Mouse (Mus musculus): ENCODE data around the gene Hist1h3g. TPM values are rescaled to one million over a fixed set of nuclear protein-coding genes. Genes with fewer than 3 reads are reported as not detected.
A peak's percentile ranks its signal among the peaks of the same experiment; 100 is the strongest.
"Not testable (repeated sequence)": the region's sequence is repeated elsewhere in the genome, so short reads cannot be mapped to it uniquely, and the experiment has no call there.

The Hist1h3g gene
- polyA plus RNA-seq, 1 experiment from 2014 or later: 5.5 TPM

- no peak for ATAC-seq (ENCODE audit: extremely low read depth, insufficient number of reproducible peaks, low FRiP score, low TSS enrichment)
- peak overlapping the region; percentile 78 for H3K4me2 ChIP-seq
- no peaks in the 10 kb centered on the region for H3K9me3 ChIP-seq
- no peaks in the 10 kb centered on the region for H3K27me3 ChIP-seq (replicated peaks)
- H3K9ac ChIP-seq: peak overlapping the region; percentile 77
- H3K4me1 ChIP-seq: peaks cover 3% of the 10 kb centered on the region; the same call in 1 of the 2 replicates
- H3K27ac ChIP-seq (replicated peaks): peak overlapping the region; percentile 94
- H3K4me3 ChIP-seq: peak overlapping the region; percentile 53
- H3K36me3 ChIP-seq: no peaks in the 10 kb centered on the region
- WGBS: 3% methylated on average over 18 of the region's 18 CpGs
Observed at GRCm38 (mm10) chr13:23562699-23563462, 27.7 kb downstream of the Hist1h3g start.

GRCm38 (mm10) chr13:23564482-23564881 lies 29.3 kb downstream of the Hist1h3g start:
- Histone ChIP-seq H3K36me3 (no peaks in the 10 kb centered on the region), H3K9ac (no peak overlapping the region), H3K4me1 (peaks cover 4% of the 10 kb centered on the region; the same call in 1 of the 2 replicates), H3K9me3 (no peaks in the 10 kb centered on the region), H3K27ac (replicated peaks) (no peak overlapping the region), H3K4me2 (no peak overlapping the region), H3K27me3 (replicated peaks) (no peaks in the 10 kb centered on the region), H3K4me3 (no peak overlapping the region)
- no peak for ATAC-seq (ENCODE audit: extremely low read depth, insufficient number of reproducible peaks, low FRiP score, low TSS enrichment)
- WGBS: 82% methylated on average over 2 of the region's 2 CpGs

DNA sequence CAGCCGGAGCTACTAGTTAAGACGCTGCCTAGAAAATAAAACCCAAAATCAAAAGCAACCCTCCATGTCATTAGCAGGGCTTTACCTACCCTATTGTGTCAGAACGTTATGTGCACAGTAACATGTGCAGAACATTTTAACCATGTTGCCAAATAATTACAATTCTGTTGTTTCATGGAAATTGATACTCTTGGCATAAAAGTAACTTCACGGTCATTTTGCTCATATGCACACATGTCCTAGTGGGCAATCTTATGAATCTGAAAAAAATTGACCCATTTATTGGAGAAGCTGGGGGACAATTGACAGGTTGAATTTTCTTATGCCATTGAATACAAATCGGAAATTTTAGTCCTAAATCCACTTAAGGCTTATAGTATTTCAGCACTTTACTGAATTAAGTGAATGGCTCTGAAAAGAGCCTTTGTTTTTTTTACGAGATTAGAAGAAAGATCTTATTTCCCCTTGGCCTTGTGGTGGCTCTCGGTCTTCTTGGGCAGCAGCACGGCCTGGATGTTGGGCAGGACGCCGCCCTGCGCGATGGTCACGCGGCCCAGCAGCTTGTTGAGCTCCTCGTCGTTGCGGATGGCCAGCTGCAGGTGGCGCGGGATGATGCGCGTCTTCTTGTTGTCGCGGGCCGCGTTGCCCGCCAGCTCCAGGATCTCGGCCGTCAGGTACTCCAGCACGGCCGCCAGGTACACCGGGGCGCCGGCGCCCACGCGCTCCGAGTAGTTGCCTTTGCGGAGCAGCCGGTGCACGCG lies 35.2 kb downstream of the Hist1h3g start:
- H3K4me2 ChIP-seq: peak overlapping the region; percentile 80
- not testable (repeated sequence) for H3K27me3 ChIP-seq (replicated peaks); H3K9me3 ChIP-seq; ATAC-seq (ENCODE audit: extremely low read depth, insufficient number of reproducible peaks, low FRiP score, low TSS enrichment); H3K36me3 ChIP-seq
- WGBS: 3% methylated on average over 25 of the region's 41 CpGs
- H3K4me1 ChIP-seq: peaks cover 29% of the 10 kb centered on the region
- H3K4me3 ChIP-seq: peak overlapping the region; percentile 57
- peak overlapping the region; percentile 80 for H3K9ac ChIP-seq
- peak overlapping the region; percentile 96 for H3K27ac ChIP-seq (replicated peaks)

- H3K27me3 ChIP-seq (replicated peaks): no peaks in the 10 kb centered on the region
- no peaks in the 10 kb centered on the region for H3K9me3 ChIP-seq
- peak; percentile 78 for ATAC-seq (ENCODE audit: extremely low read depth, insufficient number of reproducible peaks, low FRiP score, low TSS enrichment)
- H3K27ac ChIP-seq (replicated peaks): peak within 1 kb of the TSS; percentile 96
- WGBS: under 1% methylated on average over 18 of the region's 18 CpGs
- H3K4me3 ChIP-seq: peak within 1 kb of the TSS; percentile 57
- H3K4me1 ChIP-seq: peaks cover 31% of the 10 kb centered on the region
- no peaks in the 10 kb centered on the region for H3K36me3 ChIP-seq
- H3K4me2 ChIP-seq: peak within 1 kb of the TSS; percentile 80
- peak within 1 kb of the TSS; percentile 89 for H3K9ac ChIP-seq
Observed at GRCm38 (mm10) chr13:23571022-23571503, 35.8 kb downstream of the Hist1h3g start, which contains the start of the genes Hist1h2ae and Hist1h2bg. Hist1h2ae (minus strand) TSS chr13:23571220. Hist1h2bg (plus strand) TSS chr13:23571396.

GRCm38 (mm10) chr13:23571504-23572217 lies 36.4 kb downstream of the Hist1h3g start:
- WGBS: 1% methylated on average over 16 of the region's 34 CpGs
- ATAC-seq (ENCODE audit: extremely low read depth, insufficient number of reproducible peaks, low FRiP score, low TSS enrichment); H3K9me3 ChIP-seq; H3K36me3 ChIP-seq; H3K27me3 ChIP-seq (replicated peaks): not testable (repeated sequence)
- peak overlapping the region; percentile 57 for H3K4me3 ChIP-seq
- peak overlapping the region; percentile 89 for H3K9ac ChIP-seq
- H3K27ac ChIP-seq (replicated peaks): peak overlapping the region; percentile 96
- peak overlapping the region; percentile 80 for H3K4me2 ChIP-seq
- peaks cover 37% of the 10 kb centered on the region for H3K4me1 ChIP-seq

- H3K4me3 ChIP-seq: peak overlapping the region; percentile 57
- peak overlapping the region; percentile 96 for H3K27ac ChIP-seq (replicated peaks)
- peaks cover 44% of the 10 kb centered on the region for H3K4me1 ChIP-seq
- H3K27me3 ChIP-seq (replicated peaks): no peaks in the 10 kb centered on the region
- no peak for ATAC-seq (ENCODE audit: extremely low read depth, insufficient number of reproducible peaks, low FRiP score, low TSS enrichment)
- peak overlapping the region; percentile 80 for H3K4me2 ChIP-seq
- H3K9ac ChIP-seq: peak overlapping the region; percentile 89
- no peaks in the 10 kb centered on the region for H3K36me3 ChIP-seq
- no peaks in the 10 kb centered on the region for H3K9me3 ChIP-seq
- WGBS: 34% methylated on average over 2 of the region's 2 CpGs
Observed at GRCm38 (mm10) chr13:23572218-23573033, 37.2 kb downstream of the Hist1h3g start.

DNA sequence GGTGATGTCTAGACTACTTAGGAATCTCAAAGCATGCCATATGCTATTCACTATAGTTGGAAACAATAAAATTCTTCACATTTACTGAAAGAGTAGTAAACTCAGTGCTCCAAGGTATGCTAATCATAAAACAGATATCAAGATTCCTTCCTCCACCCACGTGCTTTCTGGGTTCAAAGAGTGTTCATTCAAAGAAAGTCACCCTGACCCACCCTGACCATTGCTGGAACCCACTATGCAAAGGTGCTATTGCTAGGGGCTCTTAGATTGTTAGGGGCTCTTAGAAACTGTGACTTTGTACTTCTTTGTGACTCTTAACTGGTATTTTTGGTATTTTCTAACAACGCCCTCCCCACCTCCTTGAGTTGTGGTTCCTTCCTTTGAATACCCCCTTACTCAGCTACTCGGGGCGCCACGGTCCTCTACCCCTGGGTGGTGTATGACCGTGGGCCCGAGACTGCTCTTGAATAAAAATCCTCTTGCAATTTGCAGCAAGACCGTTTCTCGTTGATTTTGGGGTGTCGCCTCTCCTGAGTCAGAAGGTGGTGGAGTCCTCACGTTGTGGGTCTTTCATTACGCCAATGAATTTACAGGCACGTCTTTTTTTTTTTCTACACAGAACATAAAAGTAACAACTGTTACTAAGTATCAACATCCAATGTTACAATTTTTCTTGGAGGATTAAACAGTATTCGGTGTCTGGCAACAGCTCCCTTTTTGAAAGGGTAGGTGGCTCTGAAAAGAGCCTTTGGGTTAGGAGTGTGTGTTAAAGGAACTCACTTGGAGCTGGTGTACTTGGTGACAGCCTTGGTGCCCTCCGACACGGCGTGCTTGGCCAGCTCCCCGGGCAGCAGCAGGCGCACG lies 38.0 kb downstream of the Hist1h3g start:
- H3K36me3 ChIP-seq; H3K9me3 ChIP-seq; ATAC-seq (ENCODE audit: extremely low read depth, insufficient number of reproducible peaks, low FRiP score, low TSS enrichment); H3K27me3 ChIP-seq (replicated peaks): not testable (repeated sequence)
- H3K4me2 ChIP-seq: peak overlapping the region; percentile 80
- peak overlapping the region; percentile 89 for H3K9ac ChIP-seq
- 15% methylated on average over 20 of the region's 20 CpGs for WGBS
- peaks cover 45% of the 10 kb centered on the region for H3K4me1 ChIP-seq
- peak overlapping the region; percentile 57 for H3K4me3 ChIP-seq
- peak overlapping the region; percentile 96 for H3K27ac ChIP-seq (replicated peaks)

- peak; percentile 78 for ATAC-seq (ENCODE audit: extremely low read depth, insufficient number of reproducible peaks, low FRiP score, low TSS enrichment)
- Histone ChIP-seq H3K4me1 (peaks cover 45% of the 10 kb centered on the region), H3K4me2 (peak within 1 kb of the TSS; percentile 80), H3K27ac (replicated peaks) (peak within 1 kb of the TSS; percentile 96), H3K9ac (peak within 1 kb of the TSS; percentile 89), H3K4me3 (peak within 1 kb of the TSS; percentile 57)
- H3K36me3 ChIP-seq; H3K9me3 ChIP-seq; H3K27me3 ChIP-seq (replicated peaks): not testable (repeated sequence)
- WGBS: 2% methylated on average over 39 of the region's 42 CpGs
Observed at GRCm38 (mm10) chr13:23573898-23574524, 38.8 kb downstream of the Hist1h3g start, which contains the start of the genes Hist1h2bf and Hist1h2ad. Hist1h2bf (minus strand) TSS chr13:23574196. Hist1h2ad (plus strand) TSS chr13:23574381.

DNA sequence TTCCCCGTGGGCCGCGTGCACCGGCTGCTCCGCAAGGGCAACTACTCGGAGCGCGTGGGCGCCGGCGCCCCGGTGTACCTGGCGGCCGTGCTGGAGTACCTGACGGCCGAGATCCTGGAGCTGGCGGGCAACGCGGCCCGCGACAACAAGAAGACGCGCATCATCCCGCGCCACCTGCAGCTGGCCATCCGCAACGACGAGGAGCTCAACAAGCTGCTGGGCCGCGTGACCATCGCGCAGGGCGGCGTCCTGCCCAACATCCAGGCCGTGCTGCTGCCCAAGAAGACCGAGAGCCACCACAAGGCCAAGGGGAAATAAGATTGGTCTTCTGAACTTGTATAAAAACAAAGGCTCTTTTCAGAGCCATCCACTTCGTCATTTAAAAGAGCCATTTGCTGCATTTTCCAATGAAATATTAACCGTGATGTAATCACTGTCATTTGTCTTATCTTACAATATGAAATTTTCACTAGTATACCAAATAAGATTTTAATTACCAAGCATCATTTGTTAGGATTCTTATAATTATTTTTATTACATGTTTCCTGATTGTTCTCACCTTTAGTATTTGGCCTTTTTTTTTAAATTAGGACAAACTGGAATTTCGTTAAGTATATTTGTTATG lies 39.4 kb downstream of the Hist1h3g start:
- 3% methylated on average over 10 of the region's 39 CpGs for WGBS
- H3K27me3 ChIP-seq (replicated peaks); ATAC-seq (ENCODE audit: extremely low read depth, insufficient number of reproducible peaks, low FRiP score, low TSS enrichment); H3K9me3 ChIP-seq; H3K36me3 ChIP-seq: not testable (repeated sequence)
- Histone ChIP-seq H3K4me1 (peaks cover 42% of the 10 kb centered on the region), H3K27ac (replicated peaks) (peak overlapping the region; percentile 96), H3K4me3 (peak overlapping the region; percentile 57), H3K9ac (peak overlapping the region; percentile 79), H3K4me2 (peak overlapping the region; percentile 80)

All from heart, embryonic 13.5 days (tissue).